Mouse (Mus musculus): ENCODE measurements around the gene Fpr3. TPM values are rescaled to one million over a fixed set of nuclear protein-coding genes. Genes with fewer than 3 reads are reported as not detected.
"Not testable (repeated sequence)": the region's sequence is repeated elsewhere in the genome, so short reads cannot be mapped to it uniquely, and the experiment has no call there.

Gene Fpr3
- polyA plus RNA-seq (2016; fragmentation: Nextera tagmentation; extraction: Ambion mirVana) = not detected in 2 replicates

GRCm38 (mm10) chr17:17887774-17888248 is at the start of gene Fpr3, which contains the start of gene Fpr2:
Fpr3 (plus strand) TSS chr17:17887852.
Fpr2 (plus strand) TSS chr17:17887824.
- Histone ChIP-seq H3K36me3 (replicated peaks) (no peaks in the 10 kb centered on the region), H3K27ac (no peak within 1 kb of the TSS), H3K4me2 (no peak within 1 kb of the TSS), H3K27me3 (no peaks in the 10 kb centered on the region), H3K4me1 (no peaks in the 10 kb centered on the region), H3K9me3 (no peaks in the 10 kb centered on the region), H3K9ac (no peak within 1 kb of the TSS), H3K4me3 (replicated peaks) (no peak within 1 kb of the TSS)
- WGBS = 63% methylated on average over 1 of the region's 1 CpGs
- no peak for ATAC-seq (ENCODE audit: low FRiP score)

GRCm38 (mm10) chr17:17837919-17838701 is 49.5 kb upstream of the Fpr3 start:
- Histone ChIP-seq H3K4me3 (replicated peaks) (peak overlapping the region; percentile 48), H3K27me3 (no peaks in the 10 kb centered on the region), H3K9me3 (no peaks in the 10 kb centered on the region), H3K4me1 (peaks cover 56% of the 10 kb centered on the region), H3K9ac (peak overlapping the region; percentile 53), H3K27ac (peak overlapping the region; percentile 87), H3K4me2 (peak overlapping the region; percentile 68), H3K36me3 (replicated peaks) (peaks cover 56% of the 10 kb centered on the region)
- WGBS = under 1% methylated on average over 38 of the region's 43 CpGs
- ATAC-seq (ENCODE audit: low FRiP score) = peak; percentile 96

GRCm38 (mm10) chr17:17839276-17839675 is 48.4 kb upstream of the Fpr3 start:
- H3K27me3 ChIP-seq = no peaks in the 10 kb centered on the region
- no peak overlapping the region for H3K9ac ChIP-seq
- peaks cover 44% of the 10 kb centered on the region for H3K4me1 ChIP-seq
- H3K4me3 ChIP-seq (replicated peaks) = no peak overlapping the region
- no peak overlapping the region for H3K27ac ChIP-seq
- 98% methylated on average over 2 of the region's 2 CpGs for WGBS
- H3K4me2 ChIP-seq = no peak overlapping the region
- ATAC-seq (ENCODE audit: low FRiP score) = no peak
- H3K9me3 ChIP-seq = no peaks in the 10 kb centered on the region
- H3K36me3 ChIP-seq (replicated peaks) = peaks cover 49% of the 10 kb centered on the region

DNA sequence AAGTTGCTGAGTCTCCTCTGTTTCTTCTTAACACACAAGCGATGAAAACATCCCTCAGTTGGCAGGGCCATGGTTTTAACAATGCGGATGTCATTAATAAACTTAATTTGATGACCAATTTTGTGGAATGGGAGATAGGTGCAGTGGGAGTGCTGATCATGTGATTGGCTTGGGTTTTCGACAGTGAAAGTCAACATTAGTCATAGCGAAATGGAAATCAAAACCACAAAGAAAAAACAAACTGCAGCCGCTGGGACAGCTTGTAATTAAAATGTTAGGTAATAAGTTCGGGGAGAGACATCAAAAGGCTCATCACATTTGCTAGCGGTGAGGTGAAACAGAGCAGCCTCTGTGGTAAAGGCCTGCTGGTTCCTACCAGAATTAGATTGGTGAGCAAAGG is 46.9 kb upstream of the Fpr3 start:
- Histone ChIP-seq H3K4me2 (no peak overlapping the region), H3K4me3 (replicated peaks) (no peak overlapping the region), H3K27ac (no peak overlapping the region), H3K4me1 (peaks cover 29% of the 10 kb centered on the region), H3K9ac (no peak overlapping the region), H3K36me3 (replicated peaks) (peaks cover 43% of the 10 kb centered on the region), H3K9me3 (no peaks in the 10 kb centered on the region), H3K27me3 (no peaks in the 10 kb centered on the region)
- 94% methylated on average over 7 of the region's 7 CpGs for WGBS
- ATAC-seq (ENCODE audit: low FRiP score) = no peak

DNA sequence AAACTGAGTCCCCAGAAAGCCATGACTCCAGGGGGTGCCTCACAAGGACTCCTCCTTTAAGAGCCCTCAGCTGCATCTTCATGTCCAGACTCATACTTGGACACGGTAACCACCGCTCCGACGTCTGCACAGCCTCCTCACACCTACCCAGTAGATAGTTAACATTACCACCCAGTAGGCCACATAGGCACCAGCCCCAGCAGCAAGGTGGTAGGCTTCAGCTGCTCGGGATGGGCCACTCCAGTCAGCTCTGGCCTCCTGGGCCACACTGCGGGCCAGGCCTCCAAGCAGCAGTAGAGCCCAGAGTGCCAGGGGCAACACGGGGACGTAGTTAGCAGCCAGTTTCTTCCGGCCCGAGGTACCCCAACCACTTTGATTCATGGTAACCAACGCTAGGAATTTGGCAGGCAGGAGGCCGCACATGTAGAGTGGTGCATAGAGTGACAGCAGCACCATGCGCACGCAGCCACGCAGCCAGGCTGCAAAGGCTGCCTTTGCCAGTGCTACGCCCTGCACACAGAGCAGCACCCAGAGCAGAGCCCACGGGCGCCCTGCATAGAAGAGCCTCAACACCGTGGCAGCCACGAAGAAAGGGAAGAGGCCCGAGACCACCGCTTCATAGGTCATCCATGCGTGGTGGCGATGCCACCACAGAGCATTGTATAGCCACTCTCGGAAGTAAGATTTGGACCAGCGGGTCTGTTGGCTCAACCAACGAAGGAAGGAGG is 44.0 kb upstream of the Fpr3 start:
- peaks cover 30% of the 10 kb centered on the region for H3K36me3 ChIP-seq (replicated peaks)
- H3K4me3 ChIP-seq (replicated peaks) = no peak overlapping the region
- H3K9me3 ChIP-seq = no peaks in the 10 kb centered on the region
- H3K27me3 ChIP-seq = 0 out of 2 replicates have a peak, but pooled peaks cover 5% of the 10 kb centered on the region
- no peak overlapping the region for H3K9ac ChIP-seq
- WGBS = 79% methylated on average over 27 of the region's 27 CpGs
- H3K4me1 ChIP-seq = peaks cover 2% of the 10 kb centered on the region
- peak; percentile 36 for ATAC-seq (ENCODE audit: low FRiP score)
- no peak overlapping the region for H3K4me2 ChIP-seq
- H3K27ac ChIP-seq = no peak overlapping the region

DNA sequence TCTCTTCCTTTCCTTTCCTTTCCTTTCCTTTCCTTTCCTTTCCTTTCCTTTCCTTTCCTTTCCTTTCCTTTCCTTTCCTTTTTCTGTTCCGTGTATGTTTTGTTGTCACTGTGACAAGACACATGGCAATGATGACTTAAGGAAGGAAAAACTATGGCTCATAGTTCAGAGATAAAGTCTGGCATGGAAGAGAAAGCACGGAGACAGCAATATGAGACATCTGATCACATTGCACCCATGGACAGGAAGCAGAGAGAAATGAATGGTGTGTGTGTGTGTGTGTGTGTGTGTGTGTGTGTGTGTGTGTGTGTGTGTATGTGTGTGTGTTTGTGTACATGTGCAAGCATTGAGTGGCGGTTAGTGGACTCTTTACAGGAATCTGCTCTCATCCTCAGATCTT is 43.0 kb upstream of the Fpr3 start:
- H3K4me3 ChIP-seq (replicated peaks); H3K27ac ChIP-seq; H3K9ac ChIP-seq; H3K9me3 ChIP-seq; ATAC-seq (ENCODE audit: low FRiP score); H3K4me1 ChIP-seq; H3K4me2 ChIP-seq: not testable (repeated sequence)
- 90% methylated on average over 3 of the region's 3 CpGs for WGBS
- Histone ChIP-seq H3K27me3 (peaks cover 11% of the 10 kb centered on the region), H3K36me3 (replicated peaks) (peaks cover 26% of the 10 kb centered on the region)

DNA sequence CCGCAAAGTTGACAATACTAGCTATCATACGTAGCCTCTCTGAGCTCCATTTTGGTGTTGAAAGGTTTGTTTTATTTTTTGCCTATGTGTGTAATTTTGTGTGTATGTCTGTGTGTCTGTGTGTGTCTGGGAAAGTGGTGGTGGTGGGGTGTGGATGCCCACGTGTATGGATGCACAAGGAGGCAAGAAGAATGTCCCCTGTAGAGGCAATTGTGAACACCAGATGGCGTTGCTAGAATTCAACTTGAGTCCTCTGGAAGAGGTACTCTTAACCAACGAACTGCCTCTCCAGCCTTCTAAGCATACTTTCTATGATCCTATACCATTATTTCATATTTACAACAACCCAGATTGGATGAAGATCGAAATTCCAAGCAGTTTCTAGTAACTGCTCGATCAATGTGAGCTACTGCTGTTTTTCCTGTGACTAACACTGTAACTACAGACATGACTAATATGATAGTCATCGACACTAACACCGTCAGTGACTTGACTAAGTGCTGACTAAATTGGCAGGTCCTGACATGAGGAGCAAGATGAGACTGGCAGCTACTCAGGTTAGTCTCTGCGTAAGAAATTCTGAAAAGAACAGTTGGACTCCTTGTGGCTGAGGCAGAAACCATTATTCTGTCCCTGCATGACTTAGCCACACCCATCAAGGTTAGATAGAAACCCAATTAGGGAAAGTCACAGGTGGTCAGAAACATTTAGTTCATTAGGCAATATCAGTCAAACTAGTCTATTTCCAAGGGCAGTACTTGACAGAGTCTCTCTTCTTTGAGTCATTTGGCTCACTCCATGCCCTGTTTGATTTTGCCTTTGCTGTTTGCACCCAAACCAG is 42.2 kb upstream of the Fpr3 start:
- ATAC-seq (ENCODE audit: low FRiP score) = no peak
- Histone ChIP-seq H3K36me3 (replicated peaks) (peaks cover 20% of the 10 kb centered on the region), H3K4me1 (peaks cover 7% of the 10 kb centered on the region), H3K4me2 (no peak overlapping the region), H3K9ac (no peak overlapping the region), H3K27me3 (peaks cover 19% of the 10 kb centered on the region), H3K9me3 (no peaks in the 10 kb centered on the region), H3K27ac (no peak overlapping the region), H3K4me3 (replicated peaks) (no peak overlapping the region)
- WGBS = 72% methylated on average over 10 of the region's 10 CpGs

- Histone ChIP-seq H3K27me3 (peaks cover 20% of the 10 kb centered on the region), H3K9me3 (no peaks in the 10 kb centered on the region), H3K4me2 (no peak overlapping the region), H3K9ac (no peak overlapping the region), H3K4me1 (peaks cover 7% of the 10 kb centered on the region), H3K4me3 (replicated peaks) (no peak overlapping the region), H3K36me3 (replicated peaks) (peaks cover 3% of the 10 kb centered on the region; the same call in 1 of the 2 replicates), H3K27ac (no peak overlapping the region)
- no peak for ATAC-seq (ENCODE audit: low FRiP score)
- WGBS = 80% methylated on average over 2 of the region's 2 CpGs
Measured at GRCm38 (mm10) chr17:17848988-17849387, 38.7 kb upstream of the Fpr3 start.

- WGBS = 20% methylated on average over 55 of the region's 55 CpGs
- Histone ChIP-seq H3K27me3 (peaks cover 20% of the 10 kb centered on the region), H3K9ac (peak overlapping the region; percentile 12; the same call in 1 of the 2 replicates), H3K4me2 (peak overlapping the region; percentile 31), H3K36me3 (replicated peaks) (peaks cover 3% of the 10 kb centered on the region; the same call in 1 of the 2 replicates), H3K27ac (no peak overlapping the region), H3K4me3 (replicated peaks) (no peak overlapping the region), H3K9me3 (no peaks in the 10 kb centered on the region), H3K4me1 (peaks cover 7% of the 10 kb centered on the region)
- peak; percentile 37; the same call in 1 of the 2 replicates for ATAC-seq (ENCODE audit: low FRiP score)
Measured at GRCm38 (mm10) chr17:17849906-17850712, 37.5 kb upstream of the Fpr3 start.

DNA sequence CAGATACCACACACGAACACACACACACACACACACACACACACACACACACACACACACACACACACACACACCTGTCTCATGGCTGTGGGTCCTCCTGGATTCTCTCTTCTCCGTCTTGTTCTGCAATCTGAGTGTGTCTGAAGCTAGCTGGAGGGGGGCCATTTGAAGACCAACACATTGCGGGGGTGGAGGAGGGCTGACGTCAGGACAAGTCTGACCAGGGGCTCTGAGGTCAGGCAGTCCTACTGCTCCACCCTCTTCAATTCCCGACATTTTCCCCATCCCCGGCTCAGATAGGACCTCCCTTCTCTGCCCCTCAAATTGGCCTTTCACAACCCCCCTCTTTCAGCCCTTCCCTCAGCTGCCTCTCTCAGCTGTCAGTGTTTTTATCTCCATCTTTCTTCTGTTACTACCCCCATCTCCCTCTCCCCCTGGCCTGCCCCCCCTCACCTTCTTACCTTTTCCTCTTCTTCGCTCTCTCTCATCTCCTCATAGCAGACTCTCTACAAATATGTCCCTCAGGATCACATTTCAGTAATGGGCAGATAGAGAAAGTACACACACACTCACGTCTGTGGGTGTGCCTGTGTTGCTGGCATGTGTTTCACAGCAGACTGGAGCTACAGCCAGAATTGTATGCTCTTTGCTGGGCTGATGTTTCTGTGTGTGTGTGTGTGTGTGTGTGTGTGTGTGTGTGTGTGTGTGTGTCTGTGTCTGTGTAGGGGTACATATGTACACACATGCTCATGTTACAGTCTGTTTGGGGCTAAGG is 32.4 kb upstream of the Fpr3 start, which contains the start of gene Has1:
Has1 (minus strand) TSS at position 142 of the 775 bp plus-strand sequence.
- H3K4me1 ChIP-seq = peaks cover 1% of the 10 kb centered on the region; the same call in 1 of the 2 replicates
- 63% methylated on average over 8 of the region's 8 CpGs for WGBS
- H3K27me3 ChIP-seq = peaks cover 2% of the 10 kb centered on the region
- H3K9me3 ChIP-seq = no peaks in the 10 kb centered on the region
- no peak within 1 kb of the TSS for H3K9ac ChIP-seq
- no peaks in the 10 kb centered on the region for H3K36me3 ChIP-seq (replicated peaks)
- H3K4me3 ChIP-seq (replicated peaks) = no peak within 1 kb of the TSS
- no peak within 1 kb of the TSS for H3K4me2 ChIP-seq
- H3K27ac ChIP-seq = no peak within 1 kb of the TSS
- 0 out of 2 replicates have a peak, but pooled peaks have one; percentile 39 for ATAC-seq (ENCODE audit: low FRiP score)
